Mouse (Mus musculus) embryonic facial prominence, embryonic 15.5 days (tissue): ENCODE results near the gene Chpf. TPM values are rescaled to one million over a fixed set of nuclear protein-coding genes. Genes with fewer than 3 reads are reported as not detected.

Experiments used
- ATAC-seq: fragments of 200-750 bp; cut with Nextera tagmentation; 2 replicates; pipeline ENCODE4 v1.8.0; 2017; ENCODE audit warnings: low read depth, moderate TSS enrichment; ENCODE audit not compliant: insufficient number of reproducible peaks, low FRiP score, low TSS enrichment
- H3K27ac ChIP-seq: fragments of 300-500 bp; sonication (generic); replicated peaks from 2 replicates; pipeline ENCODE4 v1.5.1; 2015; ENCODE audit warnings: mild to moderate bottlenecking, inconsistent platforms
- H3K27me3 ChIP-seq: fragments of 300-500 bp; sonication (generic); 2 replicates; pipeline ENCODE4 v1.6.1; 2015; ENCODE audit warnings: inconsistent platforms
- H3K36me3 ChIP-seq: fragments of 300-500 bp; sonication (generic); 2 replicates; pipeline ENCODE4 v1.6.1; 2015; ENCODE audit warnings: mild to moderate bottlenecking, inconsistent platforms
- H3K4me1 ChIP-seq: fragments of 300-500 bp; sonication (generic); 2 replicates; pipeline ENCODE4 v1.6.1; 2015; ENCODE audit warnings: inconsistent platforms
- H3K4me2 ChIP-seq: fragments of 300-500 bp; sonication (generic); replicated peaks from 2 replicates; pipeline ENCODE4 v1.6.1; 2015; ENCODE audit warnings: mild to moderate bottlenecking, inconsistent platforms
- H3K4me3 ChIP-seq: fragments of 300-500 bp; sonication (generic); replicated peaks from 2 replicates; pipeline ENCODE4 v1.5.1; 2015; ENCODE audit warnings: mild to moderate bottlenecking, inconsistent platforms
- H3K9ac ChIP-seq: fragments of 300-500 bp; sonication (generic); 2 replicates; pipeline ENCODE4 v1.6.1; 2015; ENCODE audit warnings: inconsistent platforms
- H3K9me3 ChIP-seq: fragments of 300-500 bp; sonication (generic); replicated peaks from 2 replicates; pipeline ENCODE4 v1.6.1; 2016; ENCODE audit warnings: inconsistent platforms
- WGBS: fragments of 180-500 bp; shearing (Covaris S2); methylation state at CpG from one replicate; pipeline ENCODE4 v1.1.7; 2015; 5-methylcytosine and 5-hydroxymethylcytosine counted together
- polyA plus RNA-seq: library from polyadenylated mRNA; unstranded; fragments of >200 nt; fragmentation: Nextera tagmentation; extraction: Ambion mirVana; gene quantifications from 2 replicates; pipeline ENCODE4 v1.2.1, GENCODE M21; 2015

The Chpf gene
- polyA plus RNA-seq, 1 experiment from 2014 or later = 51.3 TPM

DNA sequence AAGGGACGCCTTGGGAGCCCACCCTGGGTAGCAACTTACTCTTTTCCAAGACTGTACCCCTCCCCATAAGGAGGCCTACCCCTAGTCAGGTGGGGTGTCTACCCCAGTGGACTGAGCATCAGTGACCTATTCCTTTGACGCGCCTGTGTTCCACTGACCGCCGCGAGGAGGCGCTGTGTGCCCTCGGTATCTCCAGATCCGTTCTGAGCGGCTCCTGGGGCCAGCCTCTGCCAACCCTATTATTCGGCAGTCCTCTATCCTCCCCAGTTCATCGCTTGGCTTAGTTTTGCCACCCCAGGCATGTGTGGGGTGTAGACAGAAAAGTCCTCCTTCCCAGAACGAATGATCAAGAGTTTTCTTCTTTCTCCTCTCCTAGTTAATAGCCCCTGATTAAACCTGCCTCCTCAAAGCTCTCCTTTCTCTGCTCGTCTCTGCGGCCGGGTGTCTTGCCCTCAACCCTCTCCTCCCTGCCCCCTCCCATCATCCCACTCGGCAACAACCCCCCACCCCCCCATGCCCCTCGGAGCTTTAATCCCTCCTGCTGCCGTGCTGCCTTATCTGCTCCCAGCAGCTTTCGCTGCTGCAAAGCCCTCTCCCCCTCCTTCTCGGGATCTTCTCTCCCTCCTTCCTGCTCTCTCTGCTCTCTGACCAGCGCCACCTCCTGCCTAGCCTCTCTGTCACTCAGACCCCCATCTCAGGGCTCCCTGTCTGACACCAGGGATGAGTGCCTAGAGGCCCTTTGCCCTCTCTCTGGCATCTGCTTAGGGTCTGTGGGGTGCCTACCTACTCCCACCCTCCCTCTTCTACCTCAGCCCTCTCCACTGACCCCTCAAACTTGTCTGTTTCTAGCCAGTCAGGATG lies 33.1 kb downstream of the Chpf start:
- Histone ChIP-seq H3K27me3 (peaks cover 63% of the 10 kb centered on the region), H3K27ac (no peak overlapping the region)
- ATAC-seq = 0 out of 2 replicates have a peak, but pooled peaks have one; percentile 19

DNA sequence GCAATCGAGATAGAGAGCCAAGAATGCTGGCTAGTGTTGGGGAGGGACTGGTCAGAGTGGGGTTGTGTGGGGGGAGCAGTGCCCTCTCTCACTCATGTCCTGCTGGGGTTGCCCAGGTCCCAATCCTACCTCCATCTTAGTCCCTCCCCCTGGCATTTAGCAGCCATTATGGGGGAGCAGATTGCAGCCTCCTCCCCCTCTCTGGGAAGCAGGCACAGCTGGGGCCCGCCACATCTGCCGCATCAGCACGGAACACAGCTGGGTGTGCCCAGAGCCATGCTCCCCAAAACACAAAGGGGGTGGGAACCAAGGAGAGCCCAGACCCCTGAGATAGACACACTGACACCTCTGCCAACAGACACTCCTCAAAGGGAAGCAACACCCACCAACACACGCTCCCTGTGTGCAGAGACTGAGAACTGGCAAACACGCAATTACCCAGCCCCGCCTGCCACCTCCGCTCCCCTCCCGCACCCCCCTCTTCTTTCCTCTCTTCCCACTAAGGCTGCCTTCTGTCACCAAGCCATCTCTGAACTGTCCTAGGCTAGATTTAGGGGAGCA lies 33.9 kb downstream of the Chpf start:
- Histone ChIP-seq H3K9ac (no peak overlapping the region), H3K4me3 (no peak overlapping the region), H3K4me1 (peaks cover 74% of the 10 kb centered on the region), H3K9me3 (no peaks in the 10 kb centered on the region), H3K27me3 (peaks cover 55% of the 10 kb centered on the region), H3K27ac (no peak overlapping the region), H3K4me2 (no peak overlapping the region), H3K36me3 (peaks cover 21% of the 10 kb centered on the region; the same call in 1 of the 2 replicates)
- WGBS = 10% methylated on average over 9 of the region's 9 CpGs
- ATAC-seq = no peak

More for the DNA sequence above, 33.1 kb downstream of the Chpf start:
- Histone ChIP-seq H3K4me3 (0 out of 2 replicates have a peak overlapping the region, but pooled peaks have one; percentile 4), H3K4me2 (peak overlapping the region; percentile 31), H3K9me3 (no peaks in the 10 kb centered on the region), H3K4me1 (peaks cover 81% of the 10 kb centered on the region), H3K9ac (no peak overlapping the region), H3K36me3 (peaks cover 14% of the 10 kb centered on the region; the same call in 1 of the 2 replicates)
- 2% methylated on average over 22 of the region's 22 CpGs for WGBS

DNA sequence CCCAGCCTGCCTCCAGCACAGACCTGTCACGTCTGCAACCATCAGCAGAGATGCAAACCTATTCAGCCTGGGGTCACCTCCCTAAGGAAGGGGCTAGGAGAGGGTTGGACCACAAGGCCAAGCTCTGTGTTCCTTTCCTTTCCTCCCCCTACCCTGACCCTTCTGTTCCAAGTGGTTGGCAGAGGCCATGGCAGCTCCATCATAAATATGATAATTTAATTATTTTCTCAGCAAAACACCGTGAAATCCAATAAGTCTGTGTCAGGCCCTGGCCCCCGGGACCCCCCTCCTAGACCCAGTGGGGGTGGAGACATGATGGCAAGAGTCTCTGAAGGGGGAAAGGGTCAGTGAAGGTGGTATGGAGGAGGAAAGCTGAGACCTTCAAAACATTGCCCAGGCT lies 34.9 kb downstream of the Chpf start:
- WGBS = 30% methylated on average over 3 of the region's 3 CpGs
- Histone ChIP-seq H3K4me1 (peaks cover 64% of the 10 kb centered on the region), H3K27ac (no peak overlapping the region), H3K4me2 (no peak overlapping the region), H3K36me3 (peaks cover 24% of the 10 kb centered on the region; the same call in 1 of the 2 replicates), H3K27me3 (peaks cover 45% of the 10 kb centered on the region), H3K9ac (no peak overlapping the region), H3K9me3 (no peaks in the 10 kb centered on the region), H3K4me3 (no peak overlapping the region)
- ATAC-seq = no peak

DNA sequence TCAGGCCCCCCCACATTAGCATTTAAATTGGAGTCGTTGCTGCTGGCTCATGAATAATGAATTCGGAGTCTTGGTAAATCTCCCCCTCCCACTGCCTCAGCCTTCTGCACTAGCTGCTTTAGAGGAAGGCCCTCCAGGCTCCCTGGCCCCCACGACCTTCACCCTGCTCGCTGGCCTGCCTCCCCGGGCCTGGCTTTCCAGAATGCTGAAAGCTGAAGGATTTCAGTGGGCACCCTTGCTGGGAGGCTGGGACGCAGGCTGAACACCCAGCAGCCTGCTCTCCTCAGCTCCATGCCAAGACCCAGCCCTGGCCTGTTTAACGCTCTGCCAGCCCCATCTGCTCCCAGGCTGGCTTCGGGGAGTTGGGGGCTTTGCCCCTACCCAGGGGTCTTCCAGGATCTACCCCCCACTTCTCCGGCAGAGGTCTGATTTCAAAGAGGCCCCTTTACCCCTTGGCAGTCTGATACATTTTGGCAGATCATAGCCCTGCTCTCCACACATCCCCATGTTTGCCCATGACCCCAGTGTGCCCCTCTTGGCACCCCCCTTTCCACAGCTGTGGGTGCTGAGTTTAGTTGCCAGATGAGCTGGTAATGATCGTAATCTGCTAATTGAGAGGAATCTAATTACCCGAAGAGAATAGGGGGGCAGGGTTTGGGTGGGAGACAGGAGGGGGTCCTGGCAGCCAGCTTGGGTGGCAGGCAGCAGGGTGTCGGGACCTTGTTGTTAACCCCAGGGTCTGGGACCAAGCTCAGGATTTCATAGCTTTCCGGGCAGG lies 35.7 kb downstream of the Chpf start:
- Histone ChIP-seq H3K4me2 (no peak overlapping the region), H3K27me3 (peaks cover 38% of the 10 kb centered on the region), H3K27ac (no peak overlapping the region), H3K9me3 (no peaks in the 10 kb centered on the region), H3K4me3 (no peak overlapping the region), H3K9ac (no peak overlapping the region), H3K4me1 (peaks cover 57% of the 10 kb centered on the region), H3K36me3 (peaks cover 24% of the 10 kb centered on the region; the same call in 1 of the 2 replicates)
- no peak for ATAC-seq
- WGBS = 27% methylated on average over 13 of the region's 13 CpGs

DNA sequence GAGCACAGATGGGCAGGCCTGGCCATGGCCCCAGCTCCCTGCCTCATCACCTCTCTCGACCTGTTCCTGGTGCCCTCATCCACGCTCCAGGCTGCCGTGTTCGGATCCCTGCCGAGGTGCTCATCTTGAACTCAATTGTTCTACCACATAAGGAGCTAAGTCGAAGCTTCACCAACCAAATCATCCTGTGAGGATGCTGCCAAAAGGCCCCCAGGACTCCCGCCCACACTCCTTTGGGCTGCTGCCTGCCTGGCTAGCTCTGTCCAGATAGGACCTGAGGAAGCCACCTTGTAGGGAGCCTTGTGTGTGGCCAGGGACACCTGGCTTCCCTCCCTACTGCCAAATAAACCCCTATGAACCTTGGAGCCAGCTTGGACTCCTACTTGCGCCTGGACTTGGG lies 36.3 kb downstream of the Chpf start:
- Histone ChIP-seq H3K27ac (no peak overlapping the region), H3K27me3 (peaks cover 32% of the 10 kb centered on the region), H3K4me1 (peaks cover 51% of the 10 kb centered on the region), H3K36me3 (peaks cover 24% of the 10 kb centered on the region; the same call in 1 of the 2 replicates), H3K9ac (no peak overlapping the region), H3K4me2 (no peak overlapping the region), H3K4me3 (no peak overlapping the region), H3K9me3 (no peaks in the 10 kb centered on the region)
- WGBS = 53% methylated on average over 8 of the region's 8 CpGs
- ATAC-seq = no peak

DNA sequence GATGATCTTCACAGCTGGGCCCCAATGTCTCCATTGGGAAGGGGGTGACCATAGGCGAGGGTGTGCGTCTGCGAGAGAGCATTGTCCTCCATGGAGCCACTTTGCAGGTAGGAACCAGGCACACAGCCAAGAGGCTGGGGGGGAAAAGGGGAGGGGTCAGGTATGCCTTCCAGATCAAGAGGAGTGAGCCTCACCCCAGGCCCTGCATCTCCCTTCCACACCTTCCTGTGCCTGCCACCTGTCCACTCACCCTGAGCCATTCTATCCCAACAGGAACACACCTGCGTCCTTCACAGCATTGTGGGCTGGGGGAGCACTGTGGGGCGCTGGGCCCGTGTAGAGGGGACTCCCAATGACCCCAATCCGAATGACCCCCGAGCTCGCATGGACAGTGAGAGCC lies 36.9 kb downstream of the Chpf start:
- Histone ChIP-seq H3K4me2 (no peak overlapping the region), H3K27ac (no peak overlapping the region), H3K27me3 (peaks cover 26% of the 10 kb centered on the region), H3K9ac (no peak overlapping the region), H3K9me3 (no peaks in the 10 kb centered on the region), H3K4me1 (peaks cover 50% of the 10 kb centered on the region), H3K36me3 (peaks cover 24% of the 10 kb centered on the region; the same call in 1 of the 2 replicates), H3K4me3 (no peak overlapping the region)
- WGBS = 83% methylated on average over 9 of the region's 9 CpGs
- ATAC-seq = no peak

DNA sequence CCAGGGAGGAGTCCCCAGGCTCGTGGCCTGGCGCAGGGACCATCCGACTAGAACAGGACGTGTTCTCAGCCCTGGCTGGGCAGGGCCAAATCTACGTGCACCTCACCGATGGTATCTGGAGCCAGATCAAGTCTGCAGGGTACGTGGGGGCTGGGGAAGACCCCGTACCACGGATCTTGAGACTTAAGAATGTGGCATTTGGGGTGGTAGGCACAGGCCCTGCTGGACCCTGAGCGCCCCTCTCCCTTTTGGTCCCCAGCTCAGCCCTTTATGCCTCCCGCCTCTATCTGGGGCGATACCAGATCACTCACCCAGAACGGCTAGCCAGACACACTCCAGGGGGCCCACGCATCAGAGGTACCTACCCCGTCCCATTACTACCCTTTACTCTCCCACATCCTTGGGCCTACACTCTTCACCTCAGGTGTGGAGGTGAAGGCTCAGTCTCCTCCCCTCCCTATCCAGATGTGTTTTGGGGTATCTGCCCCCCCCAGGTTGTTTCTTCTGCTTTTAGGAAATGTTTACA lies 37.6 kb downstream of the Chpf start:
- no peak overlapping the region for H3K4me3 ChIP-seq
- H3K27ac ChIP-seq = no peak overlapping the region
- no peak overlapping the region for H3K9ac ChIP-seq
- no peak overlapping the region for H3K4me2 ChIP-seq
- 90% methylated on average over 15 of the region's 15 CpGs for WGBS
- H3K36me3 ChIP-seq = peaks cover 24% of the 10 kb centered on the region; the same call in 1 of the 2 replicates
- H3K4me1 ChIP-seq = peaks cover 50% of the 10 kb centered on the region
- H3K27me3 ChIP-seq = peaks cover 20% of the 10 kb centered on the region
- ATAC-seq = no peak
- H3K9me3 ChIP-seq = no peaks in the 10 kb centered on the region

DNA sequence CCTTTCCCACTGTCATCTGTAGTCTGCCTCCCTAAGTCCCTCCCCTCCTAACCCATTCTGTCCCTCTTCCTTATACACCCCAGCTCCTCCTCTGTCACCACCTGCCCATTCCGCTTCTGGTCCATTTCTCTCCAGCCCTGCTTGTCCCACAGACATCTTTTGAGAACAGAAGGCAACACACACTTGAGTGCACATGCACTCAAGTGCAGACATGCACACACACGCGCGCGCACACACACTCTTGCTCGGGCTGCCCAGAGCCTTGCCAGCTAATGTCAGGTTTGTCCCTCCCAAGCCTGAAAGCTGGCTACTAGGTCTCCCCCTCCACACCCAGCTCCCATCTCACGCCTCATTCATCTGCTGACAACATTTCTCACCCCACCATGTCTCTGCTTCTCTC lies 38.4 kb downstream of the Chpf start:
- Histone ChIP-seq H3K9ac (no peak overlapping the region), H3K27me3 (peaks cover 11% of the 10 kb centered on the region), H3K36me3 (peaks cover 24% of the 10 kb centered on the region; the same call in 1 of the 2 replicates), H3K27ac (no peak overlapping the region), H3K9me3 (no peaks in the 10 kb centered on the region), H3K4me1 (peaks cover 45% of the 10 kb centered on the region), H3K4me3 (no peak overlapping the region), H3K4me2 (no peak overlapping the region)
- ATAC-seq = no peak
- 89% methylated on average over 7 of the region's 7 CpGs for WGBS

DNA sequence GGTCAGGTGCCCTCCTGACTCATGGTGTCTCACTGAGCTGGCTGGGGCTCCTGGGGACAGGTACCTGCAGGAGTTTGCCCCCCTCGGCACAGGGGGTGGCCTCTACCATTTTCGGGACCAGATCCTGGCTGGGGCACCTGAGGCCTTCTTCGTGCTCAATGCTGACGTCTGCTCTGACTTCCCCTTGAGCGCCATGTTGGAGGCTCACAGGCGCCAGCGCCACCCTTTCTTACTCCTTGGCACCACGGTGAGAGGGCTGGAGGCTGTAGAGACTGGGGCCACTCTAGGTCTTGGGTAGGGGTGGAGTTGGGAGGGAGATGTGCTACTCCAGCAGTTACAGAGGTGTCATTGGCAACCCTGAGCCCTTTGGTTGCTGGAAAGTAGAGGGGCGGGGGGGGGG lies 40.3 kb downstream of the Chpf start:
- Histone ChIP-seq H3K27me3 (no peaks in the 10 kb centered on the region), H3K4me1 (peaks cover 30% of the 10 kb centered on the region), H3K9ac (no peak overlapping the region), H3K4me3 (no peak overlapping the region), H3K4me2 (no peak overlapping the region), H3K36me3 (peaks cover 24% of the 10 kb centered on the region; the same call in 1 of the 2 replicates), H3K9me3 (no peaks in the 10 kb centered on the region), H3K27ac (no peak overlapping the region)
- no peak for ATAC-seq
- WGBS = 88% methylated on average over 8 of the region's 9 CpGs

DNA sequence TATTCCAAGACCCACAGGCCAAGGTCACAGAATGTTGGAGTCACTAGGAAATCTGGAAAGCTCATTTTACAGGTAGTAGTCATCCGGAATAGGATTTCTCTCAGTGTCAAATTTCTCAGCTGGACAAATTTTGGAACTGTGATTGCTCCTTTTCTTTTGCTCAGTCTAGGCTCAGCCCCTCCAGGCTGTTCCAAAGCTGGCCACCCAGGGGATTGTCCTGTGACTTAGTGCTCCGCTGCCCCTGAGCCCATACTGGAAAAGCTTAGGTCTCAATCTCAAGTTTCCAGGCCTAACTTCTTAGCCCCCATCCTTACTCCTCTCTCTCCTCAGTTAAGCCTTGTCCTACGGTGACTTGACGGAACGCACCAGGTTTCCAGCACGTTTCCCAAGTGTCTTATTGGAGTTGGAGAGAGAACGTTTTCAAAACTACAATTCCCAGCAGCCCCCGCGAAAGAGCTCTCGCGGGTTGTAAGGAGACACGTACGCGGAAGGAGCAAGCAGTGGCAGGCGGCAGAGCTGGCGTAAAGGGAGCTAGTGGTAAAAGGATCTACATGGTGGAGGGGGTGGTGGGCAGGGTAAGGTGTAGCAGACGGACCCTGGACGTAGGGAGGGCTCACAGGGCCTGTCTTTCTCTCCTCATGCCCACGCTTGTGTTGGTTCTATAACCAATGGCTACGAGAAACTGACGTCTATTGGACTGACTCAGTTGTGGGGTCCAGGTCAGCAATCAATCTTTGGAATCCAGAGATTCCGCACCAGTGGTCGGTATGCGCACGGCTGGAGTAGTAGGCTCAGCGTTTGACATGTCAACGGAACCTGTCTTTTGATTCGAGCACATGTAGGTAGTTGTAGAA lies 43.4 kb downstream of the Chpf start, which contains the start of gene Gmppa:
Gene Gmppa, plus strand, starts transcription at position 456 of the 854 bp plus-strand sequence.
- ATAC-seq = peak; percentile 78
- Histone ChIP-seq H3K9me3 (no peaks in the 10 kb centered on the region), H3K4me3 (peak within 1 kb of the TSS; percentile 67), H3K4me1 (peaks cover 17% of the 10 kb centered on the region), H3K9ac (peak within 1 kb of the TSS; percentile 49), H3K36me3 (peaks cover 7% of the 10 kb centered on the region; the same call in 1 of the 2 replicates), H3K27me3 (no peaks in the 10 kb centered on the region), H3K27ac (peak within 1 kb of the TSS; percentile 71), H3K4me2 (peak within 1 kb of the TSS; percentile 70)
- 4% methylated on average over 28 of the region's 28 CpGs for WGBS
